In the genomic region with DNA sequence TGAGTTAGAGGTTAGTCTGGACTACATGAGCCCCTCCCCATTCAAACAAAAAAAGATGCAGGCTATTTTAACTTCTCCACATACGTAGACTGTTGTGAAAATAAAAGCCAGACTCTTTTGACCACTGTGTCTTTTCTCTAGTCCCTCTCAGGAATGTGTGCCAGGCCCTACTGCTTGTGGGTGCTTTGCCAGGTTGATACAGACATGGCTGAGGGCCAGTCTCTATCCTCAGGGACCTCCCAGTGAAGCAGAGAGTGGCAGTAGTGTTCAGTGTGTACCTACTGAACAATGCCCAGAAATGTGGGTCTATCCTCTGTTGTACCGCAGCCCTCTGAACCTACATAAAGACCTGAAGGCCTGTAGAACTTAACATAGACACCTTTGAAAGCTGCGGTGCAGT, we compare ENCODE assay signal across 16 mouse cellular contexts. TPM values are rescaled to one million over a fixed set of nuclear protein-coding genes. Genes with fewer than 3 reads are reported as not detected.
DNase-seq lines count a peak whose midpoint lies in the region; ATAC-seq and TF ChIP-seq lines count a peak whose summit lies in the region.
"Had no signal": no experiment of that assay in that cellular context is flagged by ENCODE, and none has a peak within 500 bp of the region (broad histone marks: within the 10 kb centered on the region; RNA-seq: fewer than 3 reads in every experiment).

No protein-coding gene starts in this region.

- H3K79me2 ChIP-seq in heart, adult 2 months (replicated peaks; ENCODE audit: control insufficient read depth, insufficient read depth, low read length), result no peaks in the 10 kb centered on the region; the same call in 1 of the 2 replicates

- no peak for TF ChIP-seq POLR2A in heart, adult 2 months (IDR thresholded peaks at IDR 0.05; ENCODE audit: insufficient read depth, low read depth, low read length)

- no peak overlapping the region for H3K4me3 ChIP-seq in heart, adult 2 months
- H3K4me3 ChIP-seq in lung, embryonic 14.5 days (ENCODE audit: low read depth, low read length), result no peak overlapping the region
- H3K4me3 ChIP-seq in embryonic facial prominence, embryonic 10.5 days, result no peak overlapping the region
- H3K4me3 ChIP-seq: embryonic facial prominence, embryonic 15.5 days; forebrain, embryonic 15.5 days; hindbrain, embryonic 15.5 days had no signal

- H3K9ac ChIP-seq in heart, adult 2 months (ENCODE audit: low read depth, low read length), result no peak overlapping the region
- H3K9ac ChIP-seq in lung, embryonic 14.5 days, result no peak overlapping the region
- H3K9ac ChIP-seq: embryonic facial prominence, embryonic 15.5 days; forebrain, embryonic 15.5 days; hindbrain, embryonic 15.5 days had no signal

- no peak overlapping the region for H3K4me2 ChIP-seq in lung, embryonic 14.5 days
- H3K4me2 ChIP-seq: embryonic facial prominence, embryonic 15.5 days; forebrain, embryonic 15.5 days; hindbrain, embryonic 15.5 days had no signal

- DNase-seq in cerebellum, postnatal 25 days, result peak; percentile 15 to 30
- no peak for DNase-seq in cerebellum, adult 8-10 months
- DNase-seq in heart, postnatal 10 days, result peak; percentile 34 to 48
- no peak for DNase-seq in heart, adult 2 months
- DNase-seq in lung, embryonic 14.5 days, result no peak
- DNase-seq in lung, postnatal 25 days (ENCODE audit: low spot score), result no peak
- DNase-seq in embryonic facial prominence, embryonic 10.5 days (ENCODE audit: low spot score), result no peak
- DNase-seq in urinary bladder, postnatal 14 days (ENCODE audit: low spot score), result no peak
- DNase-seq: adrenal gland, adult 8-10 months; cerebellum, adult 18-20 months; gastrocnemius, postnatal 10 days; kidney, adult 2 months had no signal

- H3K27me3 ChIP-seq in heart, adult 2 months (ENCODE audit: control insufficient read depth, insufficient read depth, low read length), result no peaks in the 10 kb centered on the region
- H3K27me3 ChIP-seq in lung, embryonic 14.5 days (ENCODE audit: insufficient read depth, low read length), result no peaks in the 10 kb centered on the region
- no peaks in the 10 kb centered on the region for H3K27me3 ChIP-seq in embryonic facial prominence, embryonic 10.5 days (replicated peaks; ENCODE audit: low read depth, poor library complexity, severe bottlenecking)
- H3K27me3 ChIP-seq: embryonic facial prominence, embryonic 15.5 days; forebrain, embryonic 15.5 days; hindbrain, embryonic 15.5 days had no signal

- H3K27ac ChIP-seq in heart, adult 2 months, result no peak overlapping the region
- peak overlapping the region; percentile 36; the same call in 1 of the 2 replicates for H3K27ac ChIP-seq in lung, embryonic 14.5 days (ENCODE audit: low read depth)
- H3K27ac ChIP-seq in embryonic facial prominence, embryonic 10.5 days (replicated peaks), result 0 out of 2 replicates have a peak overlapping the region, but pooled peaks have one; percentile 10
- H3K27ac ChIP-seq: embryonic facial prominence, embryonic 15.5 days; forebrain, embryonic 15.5 days; hindbrain, embryonic 15.5 days had no signal

- H3K36me3 ChIP-seq in heart, adult 2 months (ENCODE audit: control insufficient read depth, insufficient read depth, low read length), result peaks cover 2% of the 10 kb centered on the region; the same call in 1 of the 2 replicates
- peaks cover 14% of the 10 kb centered on the region; the same call in 1 of the 2 replicates for H3K36me3 ChIP-seq in lung, embryonic 14.5 days (ENCODE audit: insufficient read depth)
- peaks cover 14% of the 10 kb centered on the region for H3K36me3 ChIP-seq in embryonic facial prominence, embryonic 10.5 days (replicated peaks)
- H3K36me3 ChIP-seq: embryonic facial prominence, embryonic 15.5 days; forebrain, embryonic 15.5 days; hindbrain, embryonic 15.5 days had no signal

- no peaks in the 10 kb centered on the region for H3K9me3 ChIP-seq in lung, embryonic 14.5 days (ENCODE audit: low read depth, low read length)
- H3K9me3 ChIP-seq in embryonic facial prominence, embryonic 10.5 days, result no peaks in the 10 kb centered on the region
- H3K9me3 ChIP-seq: embryonic facial prominence, embryonic 15.5 days; forebrain, embryonic 15.5 days; hindbrain, embryonic 15.5 days had no signal

- 74% methylated on average over 3 of the region's 3 CpGs for WGBS in heart, adult 2 months
- 89% methylated on average over 3 of the region's 3 CpGs for WGBS in lung, embryonic 14.5 days
- 84% methylated on average over 3 of the region's 3 CpGs for WGBS in embryonic facial prominence, embryonic 10.5 days

- no peak for TF ChIP-seq EP300 in heart, adult 2 months (IDR thresholded peaks at IDR 0.05; ENCODE audit: insufficient read depth, low read depth, low read length)

- TF ChIP-seq CTCF in heart, adult 2 months (IDR thresholded peaks at IDR 0.05), result no peak
- TF ChIP-seq CTCF in lung, embryonic 14.5 days (IDR thresholded peaks at IDR 0.05; ENCODE audit: low read depth), result no peak

- intact Hi-C loops in heart, postnatal 10 days (cut with DNase I), result no loop called here
- intact Hi-C loops in heart, adult 2 months (cut with DNase I), result no loop called here

- no peak for ATAC-seq in lung, embryonic 14.5 days (ENCODE audit: insufficient read depth)
- ATAC-seq: forebrain, embryonic 15.5 days; intestine, embryonic 16.5 days had no signal

- peaks cover 8% of the 10 kb centered on the region for H3K4me1 ChIP-seq in heart, adult 2 months (ENCODE audit: control insufficient read depth, insufficient read depth, low read length)
- H3K4me1 ChIP-seq in lung, embryonic 14.5 days (ENCODE audit: insufficient read depth), result no peaks in the 10 kb centered on the region
- H3K4me1 ChIP-seq in embryonic facial prominence, embryonic 10.5 days, result peaks cover 8% of the 10 kb centered on the region
- H3K4me1 ChIP-seq: embryonic facial prominence, embryonic 15.5 days; forebrain, embryonic 15.5 days; hindbrain, embryonic 15.5 days had no signal

RNA-seq across cellular contexts. Expression of gene Tango6, which starts 29.6 kb away (rescaled TPM):
- total RNA-seq in heart, postnatal 10 days (2021), result 1 to 10 TPM; 9.3 to 9.4 TPM
- 10 to 100 TPM; 10.2 to 10.5 TPM for total RNA-seq in heart, adult 2 months (2021)
- polyA plus RNA-seq in heart, adult 2 months (2012; rRNA removed), result 5.2 and 7.7 TPM in 2 replicates
- 11.6 and 12.6 TPM in 2 replicates for polyA plus RNA-seq in lung, embryonic 14.5 days (2014; fragmentation: Nextera tagmentation; extraction: Ambion mirVana)
- 16.3 and 16.8 TPM in 2 replicates for polyA plus RNA-seq in embryonic facial prominence, embryonic 10.5 days (2016; fragmentation: Nextera tagmentation; extraction: Ambion mirVana)

Comparison
In these comparisons a context has a peak if more than half of its experiments do, and no peak if none do; other contexts are left out.
1. DNase-seq: peak in cerebellum, postnatal 25 days (2 of 2) and heart, postnatal 10 days (2 of 2); none in cerebellum, adult 8-10 months (single experiment), heart, adult 2 months (0 of 2), lung, embryonic 14.5 days (single experiment), lung, postnatal 25 days (single experiment), embryonic facial prominence, embryonic 10.5 days (single experiment) and urinary bladder, postnatal 14 days (single experiment).